Mouse (Mus musculus) CD4-positive naive resting alpha-beta T cell, adult 57 days (primary cell): Measurements from ENCODE around the gene Npas3. TPM values are rescaled to one million over a fixed set of nuclear protein-coding genes. Genes with fewer than 3 reads are reported as not detected.

ENCODE experiments used
- total RNA-seq: library from RNA; stranded (reverse); gene quantifications from one replicate; pipeline ENCODE4 v1.2.4, GENCODE M21; 2023

Gene Npas3
- not detected for total RNA-seq

DNA sequence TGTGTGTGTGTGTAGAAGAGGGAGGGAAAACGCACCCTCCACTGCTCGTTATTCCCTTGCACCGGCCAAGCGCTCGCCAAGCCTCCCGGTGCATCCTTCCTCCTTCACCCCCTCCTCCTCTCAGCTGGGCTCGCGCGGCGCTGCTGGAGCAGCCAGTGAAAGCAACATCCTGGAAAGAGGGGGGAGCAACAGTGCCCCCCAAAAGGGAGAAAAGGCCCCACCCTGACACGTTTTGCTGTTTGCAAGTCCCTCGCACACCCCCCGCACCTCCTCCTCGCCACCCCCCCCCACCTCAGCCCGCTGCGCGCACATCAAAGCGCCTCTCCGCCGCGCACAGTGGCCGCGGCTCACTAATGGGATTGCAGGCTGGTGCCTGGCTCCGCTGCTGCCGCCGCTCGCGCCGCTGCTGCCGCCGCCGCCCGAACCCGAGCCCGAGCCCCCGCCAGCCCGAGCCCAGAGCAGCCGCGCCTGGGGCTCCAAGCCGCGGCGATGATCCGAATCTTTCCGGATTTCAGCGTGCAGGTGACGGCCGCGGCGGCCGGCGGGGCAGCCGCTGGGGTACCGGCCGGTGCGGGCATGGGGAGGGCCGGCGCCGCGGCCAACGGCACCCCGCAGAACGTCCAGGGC is at the start of gene Npas3:
Gene Npas3, plus strand, starts transcription at position 577 of the 627 bp plus-strand sequence.

